Mouse (Mus musculus): ENCODE measurements around the gene Col11a2. TPM values are rescaled to one million over a fixed set of nuclear protein-coding genes. Genes with fewer than 3 reads are reported as not detected.

The Col11a2 gene
- 1 to 10 TPM; 4.2 to 7.9 TPM for total RNA-seq (2023)

GRCm38 (mm10) chr17:34038878-34039561 lies at the start of gene Col11a2:
Gene Col11a2 (plus strand): TSS chr17:34039437.

GRCm38 (mm10) chr17:34000150-34000537 lies 39.1 kb upstream of the Col11a2 start, which contains the start of gene H2-K1:
Gene H2-K1 (minus strand): TSS chr17:34000347.

DNA sequence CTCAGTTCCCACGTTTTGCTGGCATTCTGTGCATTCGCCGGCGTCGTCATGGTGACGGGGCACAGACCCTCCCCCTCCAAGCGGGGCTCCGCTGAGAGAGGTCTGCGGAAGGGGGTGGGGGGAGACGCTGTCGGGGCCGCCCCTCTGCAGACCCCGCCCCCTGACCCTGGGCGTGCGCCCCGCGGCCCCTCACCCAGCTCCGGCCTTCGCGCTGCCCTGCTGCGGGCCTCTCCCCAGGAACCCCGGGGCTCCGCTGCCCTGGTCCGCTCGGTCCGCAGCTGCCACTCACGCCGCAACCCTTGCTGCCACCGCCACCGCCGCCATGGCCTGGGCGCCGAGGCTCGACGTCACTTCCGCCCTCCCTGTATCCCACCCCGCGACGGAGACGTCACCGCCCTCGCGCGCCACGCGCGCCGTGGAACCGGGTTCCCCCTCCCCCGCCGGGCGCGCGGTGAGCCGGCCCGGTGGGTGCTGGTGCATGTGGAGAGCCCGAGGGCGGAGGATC lies 14.9 kb upstream of the Col11a2 start, which contains the start of gene Ring1:
Gene Ring1, minus strand, starts transcription at position 364 of the 505 bp plus-strand sequence.

DNA sequence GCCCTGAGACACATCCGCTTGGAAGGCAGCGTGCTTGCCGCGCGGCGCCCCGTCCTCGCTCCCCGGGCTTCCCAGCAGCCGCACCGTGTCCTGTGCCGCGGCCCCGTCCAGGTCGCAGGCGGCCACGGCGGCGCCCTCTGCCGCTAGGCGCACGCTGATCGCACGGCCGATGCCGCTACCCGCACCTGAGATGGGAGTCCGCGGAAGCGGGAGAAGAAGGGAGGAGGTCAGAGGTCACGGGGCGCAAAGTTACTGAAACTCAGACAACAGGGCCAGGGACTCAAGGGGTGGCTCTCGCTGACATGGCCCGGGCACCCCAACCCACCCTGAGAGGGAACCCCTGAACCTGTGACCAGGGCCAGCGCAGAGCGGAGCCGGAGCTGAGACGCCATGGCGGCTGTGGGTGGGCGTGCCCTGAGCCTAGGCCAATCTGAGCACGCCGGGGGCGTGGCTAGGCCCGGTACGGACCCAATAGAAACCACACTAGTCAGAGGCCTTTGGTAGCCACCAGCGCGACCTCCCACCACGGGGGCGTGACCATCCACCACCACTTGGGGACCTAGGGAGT lies 11.5 kb upstream of the Col11a2 start, which contains the start of gene H2-Ke6:
Gene H2-Ke6, minus strand, starts transcription at position 405 of the 568 bp plus-strand sequence.

DNA sequence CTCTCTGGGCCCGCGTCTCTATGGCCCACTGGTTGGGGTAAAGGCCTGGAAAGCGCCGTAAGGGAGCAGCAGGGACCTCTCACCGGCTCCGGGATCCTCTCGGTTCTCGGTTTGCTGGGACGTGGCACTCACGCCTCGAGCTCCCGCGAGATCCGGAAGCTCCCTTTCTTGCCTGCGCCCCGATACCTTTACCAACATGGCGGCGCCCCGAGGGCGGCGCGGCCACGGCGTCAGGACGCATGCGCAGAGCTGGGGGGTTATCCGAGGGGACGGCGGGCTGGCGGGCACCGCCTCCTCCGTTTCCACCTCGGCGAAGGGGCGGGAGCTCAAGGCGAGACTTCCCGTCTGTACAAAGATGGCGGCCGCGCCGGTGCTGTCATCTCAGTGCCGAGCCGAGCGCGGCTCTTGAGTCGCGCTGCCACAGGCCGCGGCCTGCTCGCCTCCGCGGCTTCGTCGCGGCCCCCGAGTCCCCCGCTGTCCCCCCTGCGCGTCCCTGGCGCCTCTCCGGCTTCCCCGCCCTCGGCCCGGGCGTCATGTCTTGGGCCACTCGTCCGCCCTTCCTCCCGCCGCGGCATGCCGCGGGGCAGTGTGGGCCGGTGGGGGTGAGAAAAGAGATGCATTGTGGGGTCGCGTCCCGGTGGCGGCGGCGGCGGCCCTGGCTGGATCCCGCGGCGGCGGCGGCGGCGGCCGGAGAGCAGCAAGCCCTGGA lies 7.6 kb upstream of the Col11a2 start, which contains the start of the genes Slc39a7 and Rxrb:
Gene Slc39a7, minus strand, starts transcription at position 218 of the 709 bp plus-strand sequence.
Gene Rxrb, plus strand, starts transcription at position 348 of the 709 bp plus-strand sequence.

DNA sequence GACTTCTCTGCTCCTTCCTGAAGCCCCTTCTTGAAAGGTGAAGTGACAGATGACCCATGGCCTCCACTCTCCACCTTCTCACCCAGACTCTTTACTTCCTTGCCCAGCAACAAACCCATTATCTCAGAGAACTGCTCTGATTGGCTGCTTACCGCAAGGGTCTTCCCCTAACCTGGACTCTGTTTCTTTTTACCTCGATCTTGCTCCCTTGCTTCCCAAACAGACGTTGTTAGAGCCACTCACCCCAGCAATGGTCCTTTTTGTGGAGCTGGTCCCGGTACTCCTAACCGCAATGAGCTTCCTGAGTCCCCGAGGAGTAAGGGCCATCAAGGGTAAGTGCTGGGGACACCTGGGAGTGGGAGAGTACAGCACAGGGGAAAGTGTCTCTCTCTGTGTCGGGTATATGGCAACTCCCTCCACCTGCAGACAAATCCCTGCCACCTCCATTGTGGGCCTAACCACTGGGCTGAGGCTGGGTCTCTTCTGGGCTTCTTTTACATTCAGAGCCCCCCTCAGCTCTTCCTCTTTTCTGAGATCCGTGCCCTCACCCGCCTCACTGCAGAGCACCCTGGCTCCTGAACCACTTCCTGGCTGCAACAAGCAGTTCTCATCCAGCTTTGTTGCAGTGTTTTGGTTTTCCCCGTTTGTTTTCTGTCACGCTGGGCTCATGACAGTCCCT lies 53.1 kb downstream of the Col11a2 start, which contains the start of gene H2-Oa:
Gene H2-Oa, plus strand, starts transcription at position 144 of the 679 bp plus-strand sequence.

Other genes starting within 250 kb of the Col11a2 start
- 1 to 10 TPM; 4.7 to 7.4 TPM for gene Kank3, start 228.9 kb upstream of the Col11a2 start, total RNA-seq (2023)
- gene Rps28, start 214.9 kb upstream of the Col11a2 start, total RNA-seq (2023): 1,000 to 10,000 TPM; 1,073 to 1,248 TPM
- gene Ndufa7, start 214.9 kb upstream of the Col11a2 start, total RNA-seq (2023): 100 to 1,000 TPM; 110 to 135 TPM
- 1 to 10 TPM; 1.1 to 1.5 TPM for gene Cd320, start 196.3 kb upstream of the Col11a2 start, total RNA-seq (2023)
- not detected for gene Gm7029, start 165.6 kb upstream of the Col11a2 start, total RNA-seq (2023)
- gene Kifc1, start 148.8 kb upstream of the Col11a2 start, total RNA-seq (2023): 10 to 100 TPM; 45.6 to 48.3 TPM
- under 1 TPM in 1 of 2 experiments, not detected in 1; 0.66 TPM for gene Platr17, start 134.3 kb upstream of the Col11a2 start, total RNA-seq (2023)
- gene Daxx, start 130.0 kb upstream of the Col11a2 start, total RNA-seq (2023): 10 to 100 TPM; 42.9 to 43.9 TPM
- gene Tapbp, start 123.5 kb upstream of the Col11a2 start, total RNA-seq (2023): 100 to 1,000 TPM; 238 to 240 TPM
- 10 to 100 TPM; 32.0 to 36.2 TPM for gene Zbtb22, start 123.5 kb upstream of the Col11a2 start, total RNA-seq (2023)
- gene Rgl2, start 109.9 kb upstream of the Col11a2 start, total RNA-seq (2023): 100 to 1,000 TPM; 208 to 226 TPM
- gene Pfdn6, start 99.1 kb upstream of the Col11a2 start, total RNA-seq (2023): 10 to 100 TPM; 56.6 to 57.6 TPM
- gene Wdr46, start 98.8 kb upstream of the Col11a2 start, total RNA-seq (2023): 10 to 100 TPM; 18.7 to 20.9 TPM
- gene B3galt4, start 87.9 kb upstream of the Col11a2 start, total RNA-seq (2023): 10 to 100 TPM; 10.7 to 12.0 TPM
- gene Vps52, start 83.6 kb upstream of the Col11a2 start, total RNA-seq (2023): 10 to 100 TPM; 51.7 to 59.1 TPM
- gene Rps18, start 83.4 kb upstream of the Col11a2 start, total RNA-seq (2023): 100 to 1,000 TPM; 438 to 472 TPM
- 100 to 1,000 TPM; 950 to 982 TPM for gene H2-K1, start 39.1 kb upstream of the Col11a2 start, total RNA-seq (2023)
- gene Ring1, start 14.8 kb upstream of the Col11a2 start, total RNA-seq (2023): 10 to 100 TPM; 13.7 to 14.8 TPM
- gene H2-Ke6, start 11.4 kb upstream of the Col11a2 start, total RNA-seq (2023): 10 to 100 TPM; 69.5 to 70.9 TPM
- 10 to 100 TPM; 60.0 to 81.8 TPM for gene Slc39a7, start 7.8 kb upstream of the Col11a2 start, total RNA-seq (2023)
- gene Rxrb, start 7.6 kb upstream of the Col11a2 start, total RNA-seq (2023): 10 to 100 TPM; 57.4 to 59.4 TPM
- 1 to 10 TPM; 1.5 to 1.8 TPM for gene H2-Oa, start 52.9 kb downstream of the Col11a2 start, total RNA-seq (2023)
- 10 to 100 TPM; 52.3 to 73.6 TPM for gene H2-DMa, start 80.1 kb downstream of the Col11a2 start, total RNA-seq (2023)
- 100 to 1,000 TPM; 173 to 194 TPM for gene Brd2, start 83.2 kb downstream of the Col11a2 start, total RNA-seq (2023)
- gene H2-DMb2, start 103.9 kb downstream of the Col11a2 start, total RNA-seq (2023): 10 to 100 TPM; 23.5 to 25.0 TPM
- 10 to 100 TPM; 34.0 to 36.4 TPM for gene H2-DMb1, start 113.6 kb downstream of the Col11a2 start, total RNA-seq (2023)
- gene Tap1, start 148.1 kb downstream of the Col11a2 start, total RNA-seq (2023): 10 to 100 TPM; 52.6 to 57.7 TPM
- 10 to 100 TPM; 87.2 to 92.0 TPM for gene Psmb9, start 148.3 kb downstream of the Col11a2 start, total RNA-seq (2023)
- gene Psmb8, start 158.3 kb downstream of the Col11a2 start, total RNA-seq (2023): 100 to 1,000 TPM in 1 of 2 experiments, 10 to 100 TPM in 1; 99.8 to 111 TPM
- gene Tap2, start 164.1 kb downstream of the Col11a2 start, total RNA-seq (2023): 10 to 100 TPM; 71.9 to 84.9 TPM
- 1 to 10 TPM; 2.9 to 3.4 TPM for gene H2-Ob, start 199.5 kb downstream of the Col11a2 start, total RNA-seq (2023)
- 10 to 100 TPM; 45.1 to 87.0 TPM for gene H2-Ab1, start 218.3 kb downstream of the Col11a2 start, total RNA-seq (2023)
- 10 to 100 TPM; 40.3 to 76.5 TPM for gene H2-Aa, start 248.4 kb downstream of the Col11a2 start, total RNA-seq (2023)

All from neutrophil, adult 59 days (primary cell).